Mouse (Mus musculus) kidney, adult 18-20 months (tissue): ENCODE measurements around the gene Zgrf1.
A peak's percentile ranks its signal among the peaks of the same experiment; 100 is the strongest.

ENCODE experiments used
- DNase-seq: peaks from one replicate; pipeline ENCODE4 v3.0.0; 2021

Gene Zgrf1

GRCm38 (mm10) chr3:127640762-127641700, 87.7 kb downstream of the Zgrf1 start:
- peak; percentile 35 for DNase-seq

DNA sequence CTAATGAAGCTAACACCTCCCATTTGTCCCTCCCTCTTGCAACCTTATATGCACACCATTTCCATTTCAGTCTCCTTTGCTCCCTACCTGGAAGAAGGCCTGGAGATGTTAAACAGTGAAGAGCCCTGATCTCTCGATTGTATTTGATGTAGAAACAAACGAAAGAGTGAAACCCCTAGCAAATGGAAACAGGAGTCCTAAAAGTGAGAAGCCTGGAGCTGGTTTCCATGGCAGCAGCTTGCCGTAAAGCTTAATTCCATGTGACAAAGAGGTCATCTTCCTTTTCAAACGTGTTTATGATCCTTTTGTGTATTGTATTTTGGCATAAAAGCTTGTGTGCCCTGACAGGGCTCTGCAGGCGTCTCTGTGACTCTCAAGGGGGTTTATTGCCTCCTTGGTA, 88.9 kb downstream of the Zgrf1 start:
- DNase-seq = no peak

GRCm38 (mm10) chr3:127646156-127646825, 93.0 kb downstream of the Zgrf1 start:
- DNase-seq = no peak

GRCm38 (mm10) chr3:127651742-127652653, 98.7 kb downstream of the Zgrf1 start:
- no peak for DNase-seq

- DNase-seq = no peak
These were observed 107.4 kb downstream of the Zgrf1 start for GRCm38 (mm10) chr3:127660712-127661111.

DNA sequence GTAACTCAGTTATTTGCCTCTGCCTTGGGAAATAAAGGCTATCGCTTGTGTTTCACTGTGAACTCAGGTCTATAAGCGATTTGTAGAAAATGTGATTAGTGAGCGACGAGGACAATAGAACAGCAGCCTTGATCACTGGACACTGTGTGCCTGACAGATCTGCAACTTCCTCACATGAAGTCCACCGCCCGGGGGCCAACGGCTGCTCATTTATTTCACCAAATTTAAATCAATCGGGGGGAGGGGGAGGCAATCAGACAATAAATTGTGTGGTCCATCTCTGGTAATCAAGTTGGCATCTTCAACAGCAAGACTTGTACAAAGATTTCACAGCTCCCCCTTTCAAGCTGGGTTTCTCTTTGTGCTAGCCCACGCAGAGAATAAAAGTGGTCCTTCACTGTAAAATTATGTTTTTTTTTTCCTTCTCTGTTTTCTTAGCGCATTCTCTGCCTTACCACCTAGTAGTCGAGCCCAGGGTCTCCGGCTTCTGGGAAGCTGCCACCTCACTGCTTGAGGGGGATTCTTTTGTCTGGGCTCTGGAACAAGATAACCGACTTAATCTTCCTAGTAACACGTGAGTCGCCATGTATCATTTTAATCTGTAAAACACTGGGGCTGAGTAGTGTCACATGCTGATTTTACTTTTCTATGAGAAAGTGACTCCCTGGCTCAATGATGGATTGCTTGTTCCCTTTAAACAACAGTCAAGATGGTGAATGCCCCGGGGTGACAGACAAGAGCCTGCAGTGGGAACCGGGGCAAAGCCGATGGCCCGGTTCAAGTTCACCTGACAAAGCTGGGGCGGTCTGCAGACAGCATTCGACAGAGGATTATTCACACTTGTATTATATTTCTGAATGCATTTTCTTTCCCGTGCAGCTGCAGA, 108.6 kb downstream of the Zgrf1 start:
- no peak for DNase-seq
